15 mouse cellular contexts compared by ENCODE assay signal in genomic region chr3:68638703-68639102, GRCm38 (mm10). TPM values are rescaled to one million over a fixed set of nuclear protein-coding genes. Genes with fewer than 3 reads are reported as not detected.
"Had no signal": no experiment of that assay in that cellular context is flagged by ENCODE, and none has a peak within 500 bp of the region (broad histone marks: within the 10 kb centered on the region; RNA-seq: fewer than 3 reads in every experiment).

No protein-coding gene starts in this region.

- H3K4me3 ChIP-seq: midbrain, embryonic 10.5 days; midbrain, embryonic 12.5 days; neural tube, embryonic 12.5 days; stomach, embryonic 15.5 days had no signal

- H3K4me1 ChIP-seq: neural tube, embryonic 12.5 days; stomach, embryonic 15.5 days had no signal

- H3K9me3 ChIP-seq: midbrain, embryonic 10.5 days; midbrain, embryonic 12.5 days; neural tube, embryonic 12.5 days; stomach, embryonic 15.5 days had no signal

- H3K36me3 ChIP-seq: midbrain, embryonic 10.5 days; midbrain, embryonic 12.5 days; neural tube, embryonic 12.5 days; stomach, embryonic 15.5 days had no signal

- H3K27me3 ChIP-seq: midbrain, embryonic 12.5 days; neural tube, embryonic 12.5 days; stomach, embryonic 15.5 days had no signal

- ATAC-seq: midbrain, embryonic 16.5 days had no signal

- DNase-seq: lung, adult 18-20 months; lung, embryonic 14.5 days; lung, postnatal 10 days; lung, postnatal 4 days; midbrain, embryonic 14.5 days; right cerebral cortex, postnatal 14 days; thymus, adult 18-20 months; thymus, postnatal 14 days; thymus, postnatal 36 days had no signal

RNA-seq across cellular contexts. Expression of gene Il12a, which starts 51.7 kb away (rescaled TPM):
- polyA plus RNA-seq: midbrain, embryonic 10.5 days; midbrain, embryonic 12.5 days; midbrain, embryonic 14.5 days; neural tube, embryonic 14.5 days had no signal
